Mouse (Mus musculus) intestine, postnatal 0 days (tissue): Measurements from ENCODE around the gene Alyref. TPM values are rescaled to one million over a fixed set of nuclear protein-coding genes. Genes with fewer than 3 reads are reported as not detected.

Source experiments
- ATAC-seq: fragments of 200-750 bp; cut with Nextera tagmentation; 2 replicates; pipeline ENCODE4 v1.8.0; 2017; ENCODE audit warnings: mild to moderate bottlenecking, moderate TSS enrichment, moderate library complexity
- H3K27ac ChIP-seq: fragments of 300-500 bp; sonication (generic); 2 replicates; pipeline ENCODE4 v1.5.1; 2014; ENCODE audit warnings: mild to moderate bottlenecking, low read depth, low read length, moderate library complexity
- H3K27me3 ChIP-seq: fragments of 300-500 bp; sonication (generic); replicated peaks from 2 replicates; pipeline ENCODE4 v1.6.1; 2014; ENCODE audit warnings: low read length, mixed read lengths; ENCODE audit not compliant: control insufficient read depth, insufficient read depth
- H3K36me3 ChIP-seq: fragments of 300-500 bp; sonication (generic); 2 replicates; pipeline ENCODE4 v1.6.1; 2014; ENCODE audit warnings: mild to moderate bottlenecking, moderate library complexity; ENCODE audit not compliant: control insufficient read depth, insufficient read depth
- H3K4me1 ChIP-seq: fragments of 300-500 bp; sonication (generic); replicated peaks from 2 replicates; pipeline ENCODE4 v1.6.1; 2014; ENCODE audit warnings: antibody characterized with exemption, low read length, mixed read lengths; ENCODE audit not compliant: control insufficient read depth, insufficient read depth
- H3K4me2 ChIP-seq: fragments of 300-500 bp; sonication (generic); replicated peaks from 2 replicates; pipeline ENCODE4 v1.6.1; 2014; ENCODE audit warnings: low read depth, mild to moderate bottlenecking, moderate library complexity
- H3K4me3 ChIP-seq: fragments of 300-500 bp; sonication (generic); 2 replicates; pipeline ENCODE4 v1.5.1; 2014; ENCODE audit warnings: low read depth, low read length
- H3K9ac ChIP-seq: fragments of 300-500 bp; sonication (generic); 2 replicates; pipeline ENCODE4 v1.6.1; 2014; ENCODE audit warnings: mild to moderate bottlenecking, low read depth, low read length
- H3K9me3 ChIP-seq: fragments of 300-500 bp; sonication (generic); 2 replicates; pipeline ENCODE4 v1.6.1; 2016; ENCODE audit warnings: mixed run types; ENCODE audit not compliant: control insufficient read depth
- CTCF ChIP-seq: sonication (generic); IDR thresholded peaks from 2 replicates; pipeline ENCODE4 v1.5.1; 2016; ENCODE audit warnings: low read depth, mild to moderate bottlenecking, control low read depth, antibody characterized with exemption, moderate library complexity
- WGBS: fragments of 180-500 bp; shearing (Covaris S2); extraction: QIAGEN DNeasy Blood & Tissue Kit; methylation state at CpG from one replicate; pipeline ENCODE4 v1.1.7; 2014; 5-methylcytosine and 5-hydroxymethylcytosine counted together
- polyA plus RNA-seq: library from polyadenylated mRNA; unstranded; fragments of >200 nt; fragmentation: Nextera tagmentation; extraction: Ambion mirVana; gene quantifications from 2 replicates; pipeline ENCODE4 v1.2.1, GENCODE M21; 2015

Gene Alyref
- polyA plus RNA-seq: 209 and 226 TPM in 2 replicates

DNA sequence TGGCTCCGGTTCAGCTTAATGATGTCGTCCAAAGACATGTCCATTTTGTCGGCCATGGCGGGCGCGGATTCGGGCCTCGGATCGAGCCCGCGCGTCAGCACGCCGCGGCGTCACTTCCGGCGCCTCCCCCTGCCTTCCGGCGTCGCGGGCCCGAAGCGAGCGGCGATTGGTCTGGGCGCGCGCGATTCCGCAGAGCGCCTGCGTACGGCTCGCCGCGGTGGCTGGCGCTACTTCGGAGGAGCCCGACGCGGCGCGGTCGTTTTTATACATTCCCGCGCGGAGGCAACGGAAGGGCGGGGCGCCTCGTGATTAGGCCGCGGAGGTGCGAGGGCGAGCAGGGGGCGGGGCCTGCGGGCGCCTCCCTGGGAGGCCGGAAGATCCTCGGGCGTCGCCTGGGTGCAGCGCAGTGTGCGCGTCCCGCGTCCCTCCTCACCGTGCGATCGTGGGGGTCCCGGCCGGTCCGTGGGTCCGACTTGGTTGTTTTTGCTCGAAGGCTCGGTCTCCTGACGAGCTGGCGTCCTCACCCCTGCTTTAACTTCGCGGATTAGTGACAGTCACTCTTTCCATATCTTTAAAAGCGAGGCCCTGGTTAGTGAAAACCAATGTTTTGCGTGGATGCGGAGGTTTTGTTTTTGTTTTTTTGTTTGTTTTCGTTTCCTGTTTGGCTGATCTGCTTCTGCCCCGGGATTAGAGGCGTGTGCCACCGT lies at the start of gene Alyref, which contains the start of gene Anapc11:
Gene Alyref, minus strand, starts transcription at position 83 of the 707 bp plus-strand sequence.
Gene Anapc11, plus strand, starts transcription at position 139 of the 707 bp plus-strand sequence.
- ATAC-seq: peak; percentile 99
- Histone ChIP-seq H3K9ac (peak within 1 kb of the TSS; percentile 97), H3K36me3 (peaks cover 43% of the 10 kb centered on the region), H3K9me3 (no peaks in the 10 kb centered on the region), H3K4me3 (peak within 1 kb of the TSS; percentile 65), H3K27ac (peak within 1 kb of the TSS; percentile 94), H3K27me3 (no peaks in the 10 kb centered on the region), H3K4me1 (0 out of 2 replicates have a peak, but pooled peaks cover 6% of the 10 kb centered on the region), H3K4me2 (peak within 1 kb of the TSS; percentile 77)
- TF ChIP-seq CTCF: no peak; the same call in 1 of the 2 replicates
- WGBS: under 1% methylated on average over 87 of the region's 88 CpGs

DNA sequence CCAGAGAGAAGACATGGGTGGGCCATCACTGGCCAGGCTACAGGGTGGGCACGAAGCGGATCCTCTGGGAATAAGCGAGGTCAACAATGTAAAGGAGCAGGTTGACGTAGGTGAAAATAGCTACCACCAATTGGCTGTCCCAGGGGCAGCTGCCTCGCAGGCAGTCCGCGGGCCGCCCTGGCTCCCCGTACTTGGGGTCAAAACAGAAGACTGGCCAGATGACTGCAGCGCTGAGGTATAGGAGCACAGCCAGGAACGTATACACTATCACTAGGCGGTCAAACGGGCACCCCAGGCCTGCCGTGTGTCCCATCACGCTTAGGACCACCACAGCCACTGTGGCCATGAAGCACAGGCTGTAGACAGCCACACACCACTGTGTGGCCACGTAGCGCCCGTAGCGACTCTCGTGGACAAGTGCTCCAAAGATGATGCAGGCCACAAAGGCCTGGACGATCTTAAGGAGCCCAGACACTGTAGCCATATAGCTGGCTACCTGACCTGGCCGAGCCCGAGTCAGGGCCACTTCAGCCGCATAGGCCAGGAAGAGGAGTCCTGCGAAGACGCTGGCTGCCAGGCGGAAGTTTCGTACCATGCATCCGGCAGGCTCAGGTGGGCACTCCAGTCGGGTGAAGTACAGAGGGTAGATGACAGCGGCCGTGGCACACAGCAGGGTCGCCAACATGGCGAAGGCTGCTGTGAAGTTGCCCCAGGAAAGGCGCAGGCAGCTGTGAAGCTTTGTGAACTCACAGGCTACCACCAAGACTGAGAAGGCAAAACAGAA lies 49.1 kb upstream of the Alyref start:
- H3K27ac ChIP-seq: no peak overlapping the region
- no peak overlapping the region for H3K4me2 ChIP-seq
- no peak for ATAC-seq
- H3K4me1 ChIP-seq: peaks cover 11% of the 10 kb centered on the region
- H3K9ac ChIP-seq: no peak overlapping the region
- WGBS: 81% methylated on average over 35 of the region's 35 CpGs
- TF ChIP-seq CTCF: no peak
- H3K9me3 ChIP-seq: no peaks in the 10 kb centered on the region
- no peaks in the 10 kb centered on the region for H3K36me3 ChIP-seq
- H3K27me3 ChIP-seq: 0 out of 2 replicates have a peak, but pooled peaks cover 2% of the 10 kb centered on the region
- no peak overlapping the region for H3K4me3 ChIP-seq

DNA sequence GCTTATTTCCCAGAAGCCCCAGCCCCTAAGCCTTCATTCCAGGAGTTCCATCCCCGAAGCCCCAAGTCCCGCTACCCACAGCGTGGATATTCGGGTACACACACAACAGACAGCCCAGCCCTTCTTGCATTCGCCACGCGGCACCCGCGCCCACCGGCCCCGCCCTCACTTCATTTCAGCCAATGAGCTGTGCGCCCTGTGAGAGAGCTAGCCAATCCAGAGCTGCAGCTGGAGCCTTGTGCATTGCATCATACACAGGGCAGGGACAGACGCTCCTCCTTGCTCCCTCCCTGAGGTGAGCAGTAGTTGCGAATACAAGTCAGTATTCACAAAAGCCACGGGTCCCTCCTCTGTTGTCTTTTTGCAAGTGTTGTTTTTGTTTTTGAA lies 45.4 kb upstream of the Alyref start, which contains the start of gene Pycr1:
Gene Pycr1, minus strand, starts transcription at position 169 of the 387 bp plus-strand sequence.
- H3K4me2 ChIP-seq: peak within 1 kb of the TSS; percentile 92
- no peak within 1 kb of the TSS for H3K27ac ChIP-seq
- TF ChIP-seq CTCF: no peak
- 0 out of 2 replicates have a peak, but pooled peaks cover 2% of the 10 kb centered on the region for H3K27me3 ChIP-seq
- ATAC-seq: peak; percentile 97
- peaks cover 11% of the 10 kb centered on the region for H3K4me1 ChIP-seq
- H3K9ac ChIP-seq: peak within 1 kb of the TSS; percentile 32; the same call in 1 of the 2 replicates
- peak within 1 kb of the TSS; percentile 48 for H3K4me3 ChIP-seq
- H3K9me3 ChIP-seq: no peaks in the 10 kb centered on the region
- no peaks in the 10 kb centered on the region; the same call in 1 of the 2 replicates for H3K36me3 ChIP-seq
- under 1% methylated on average over 15 of the region's 15 CpGs for WGBS

DNA sequence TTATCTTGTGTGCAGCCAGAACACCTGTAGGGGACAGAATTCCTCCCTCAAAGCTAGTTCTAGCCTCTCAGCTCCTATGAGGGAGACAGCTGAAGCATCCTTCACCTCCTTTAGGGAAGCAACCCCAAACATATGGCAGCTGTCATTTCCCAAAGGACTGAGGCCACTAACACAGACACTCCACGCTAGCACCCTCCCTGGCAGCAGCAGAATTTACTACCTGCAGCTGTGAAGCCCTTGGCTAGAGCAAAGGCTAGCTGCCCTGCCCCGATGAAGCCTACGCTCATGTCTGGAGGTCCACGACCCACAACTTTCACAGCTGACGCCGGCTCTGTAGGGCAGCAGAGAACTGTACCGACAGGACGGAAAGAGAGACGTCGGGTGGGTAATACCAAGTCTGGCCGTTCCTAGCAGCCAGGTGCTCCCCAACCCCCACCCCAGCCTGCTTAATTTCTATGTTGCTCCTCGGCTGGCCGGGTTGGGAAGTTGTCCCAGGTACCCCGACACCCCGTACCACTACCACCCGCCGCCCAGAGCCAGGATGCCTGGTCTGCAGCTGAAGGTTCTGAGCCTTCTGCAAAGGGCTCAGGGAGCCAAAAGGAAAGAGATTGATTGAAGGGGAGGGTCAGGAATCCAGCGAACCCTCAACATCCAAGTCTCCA lies 44.9 kb upstream of the Alyref start:
- H3K27me3 ChIP-seq: 0 out of 2 replicates have a peak, but pooled peaks cover under 1% of the 10 kb centered on the region
- TF ChIP-seq CTCF: 0 out of 2 replicates have a peak, but pooled peaks have one; percentile 12
- under 1% methylated on average over 18 of the region's 18 CpGs for WGBS
- ATAC-seq: peak; percentile 32; the same call in 1 of the 2 replicates
- H3K9ac ChIP-seq: peak overlapping the region; percentile 32; the same call in 1 of the 2 replicates
- H3K4me1 ChIP-seq: peaks cover 10% of the 10 kb centered on the region
- H3K27ac ChIP-seq: no peak overlapping the region
- peak overlapping the region; percentile 48 for H3K4me3 ChIP-seq
- H3K4me2 ChIP-seq: peak overlapping the region; percentile 92
- no peaks in the 10 kb centered on the region; the same call in 1 of the 2 replicates for H3K36me3 ChIP-seq
- H3K9me3 ChIP-seq: no peaks in the 10 kb centered on the region

DNA sequence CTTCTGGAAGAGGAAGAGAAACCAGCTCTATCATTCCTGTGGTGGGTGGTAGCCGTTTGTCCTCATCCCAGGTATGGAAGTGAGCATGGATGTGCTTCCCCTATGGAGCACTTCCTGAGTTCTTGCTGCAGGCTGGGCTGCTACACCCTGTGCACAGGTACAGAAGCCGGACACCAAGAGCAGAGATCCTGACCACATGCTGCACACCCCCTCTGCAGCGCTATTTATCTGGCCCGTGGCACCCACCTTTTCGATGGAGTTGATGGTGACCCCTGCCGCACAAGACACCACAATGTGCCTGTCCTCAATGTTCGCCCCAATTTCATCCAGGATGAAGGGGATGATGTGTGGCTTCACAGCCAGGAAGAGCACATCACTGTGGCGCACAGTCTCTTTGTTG lies 43.7 kb upstream of the Alyref start:
- TF ChIP-seq CTCF: no peak
- H3K4me1 ChIP-seq: peaks cover 6% of the 10 kb centered on the region
- no peak overlapping the region for H3K27ac ChIP-seq
- no peaks in the 10 kb centered on the region; the same call in 1 of the 2 replicates for H3K36me3 ChIP-seq
- no peak overlapping the region for H3K9ac ChIP-seq
- WGBS: 87% methylated on average over 8 of the region's 8 CpGs
- no peaks in the 10 kb centered on the region for H3K27me3 ChIP-seq
- no peak for ATAC-seq
- H3K9me3 ChIP-seq: no peaks in the 10 kb centered on the region
- H3K4me3 ChIP-seq: no peak overlapping the region
- H3K4me2 ChIP-seq: no peak overlapping the region
